Mouse (Mus musculus) heart, postnatal 4 days (tissue): ENCODE data around the gene Prkar2b. TPM values are rescaled to one million over a fixed set of nuclear protein-coding genes. Genes with fewer than 3 reads are reported as not detected.

ENCODE experiments used
- DNase-seq: peaks from one replicate; pipeline ENCODE4 v3.0.0; 2021
- total RNA-seq, 2 experiments: library from RNA; stranded (reverse); gene quantifications; 2 replicates each; pipeline ENCODE4 v1.2.3; 2021

Gene Prkar2b
- total RNA-seq, 2 experiments from 2014 or later: 6.5 to 7.7 TPM

DNA sequence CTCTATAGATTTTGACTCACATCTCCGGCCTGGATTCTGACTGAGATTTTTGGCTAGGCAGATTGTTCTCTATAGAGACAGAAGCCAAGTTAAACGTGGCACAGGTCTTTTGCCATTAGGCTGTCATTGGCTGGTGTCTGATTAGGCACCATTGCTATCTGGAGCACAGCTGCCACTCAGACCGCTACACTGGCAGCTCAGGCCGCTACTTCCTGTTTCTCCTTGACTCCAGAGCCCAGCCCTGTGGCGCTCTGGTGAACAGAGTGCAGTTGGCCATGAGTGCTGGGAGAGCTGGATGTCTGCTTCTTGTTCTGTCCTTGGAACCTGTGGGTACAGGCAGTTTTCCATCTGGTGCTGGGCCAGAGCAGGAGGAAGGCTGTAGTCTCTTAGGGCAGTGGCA is 143.9 kb downstream of the Prkar2b start:
- DNase-seq: peak; percentile 71

DNA sequence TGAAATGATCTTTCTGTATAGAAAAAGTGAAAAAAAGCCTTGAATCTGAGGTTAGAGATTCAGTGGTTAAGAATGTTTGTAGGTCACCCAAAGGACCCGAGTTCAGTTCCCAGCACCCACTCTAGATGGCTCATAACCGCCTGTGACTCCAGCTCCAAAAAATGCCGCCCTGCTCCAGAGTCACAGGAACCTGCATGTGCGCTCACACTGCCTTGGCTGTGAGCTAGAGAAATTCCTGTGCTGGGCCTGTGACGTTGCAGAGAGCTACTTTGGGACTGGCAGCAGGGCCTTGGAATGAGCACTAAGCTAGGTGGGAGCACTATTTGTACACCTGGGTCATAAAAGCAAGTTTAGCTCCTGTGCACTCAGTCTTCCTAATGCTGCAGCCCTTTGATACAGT is 144.4 kb downstream of the Prkar2b start:
- no peak for DNase-seq

DNA sequence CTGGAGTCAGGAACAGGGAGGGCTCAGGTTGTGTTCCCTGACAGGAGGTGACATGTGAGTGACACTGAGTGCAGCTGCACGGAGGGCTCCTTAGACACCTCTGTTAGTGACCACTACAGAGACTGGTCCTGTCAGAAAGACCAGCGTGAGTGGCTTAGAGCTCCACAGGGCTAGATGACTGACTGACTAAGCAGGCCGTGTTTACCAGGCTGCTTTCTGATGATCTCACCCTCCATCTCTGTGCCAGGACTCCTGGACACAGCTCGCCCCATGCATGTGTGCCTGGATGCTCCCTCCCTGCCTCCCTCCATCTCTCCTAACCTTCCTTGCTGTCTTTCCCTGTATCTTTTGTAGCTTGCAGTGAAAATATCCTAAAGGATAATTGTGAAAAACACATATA is 147.5 kb downstream of the Prkar2b start:
- peak; percentile 40 for DNase-seq

DNA sequence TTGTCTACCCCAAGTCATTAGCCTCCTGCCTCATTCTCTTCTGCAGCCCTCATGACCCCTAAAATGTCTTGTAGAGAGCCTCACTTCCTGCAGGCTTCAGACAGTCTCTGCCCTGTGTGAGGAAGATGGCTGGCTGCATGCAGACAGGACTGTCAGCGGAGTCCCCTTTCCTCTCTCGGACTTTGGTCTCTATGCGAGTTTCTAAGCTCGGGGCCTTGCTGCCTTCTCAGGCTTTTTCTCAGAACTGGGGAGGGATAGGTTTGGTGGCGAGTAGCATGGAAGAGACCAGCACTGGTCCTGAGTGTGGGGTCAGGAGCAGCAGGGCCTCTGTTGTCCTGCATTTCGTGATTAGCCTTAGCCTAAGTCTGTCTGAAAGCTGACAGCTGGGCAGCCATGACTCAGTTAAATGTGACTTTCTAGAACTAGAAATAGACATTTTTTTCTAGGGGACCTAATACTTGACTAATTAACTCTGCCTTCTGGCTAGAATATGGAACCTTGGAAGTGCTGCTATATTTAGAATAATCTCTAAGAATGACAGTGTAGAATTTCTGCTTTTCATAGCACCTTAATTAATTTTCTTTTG is 148.0 kb downstream of the Prkar2b start:
- no peak for DNase-seq

Other genes with a start within 250 kb of the Prkar2b start
- 10 to 100 TPM; 65.5 to 66.2 TPM for gene Hbp1, start 110.8 kb downstream of the Prkar2b start, total RNA-seq
- gene Pik3cg, start 147.4 kb upstream of the Prkar2b start, total RNA-seq: 1 to 10 TPM; 1.9 to 2.2 TPM